Mouse (Mus musculus): Measurements from ENCODE around the gene Olfr982. TPM values are rescaled to one million over a fixed set of nuclear protein-coding genes. Genes with fewer than 3 reads are reported as not detected.

Olfr982 gene
- polyA plus RNA-seq (2012; rRNA removed): not detected in 2 replicates

GRCm38 (mm10) chr9:40073529-40073928 lies at the start of gene Olfr982:
TSS of gene Olfr982 (plus strand) at chr9:40073829.
- TF ChIP-seq POLR2A (IDR thresholded peaks at IDR 0.05; ENCODE audit: borderline replicate concordance, insufficient read depth, low read length) (no peak), CTCF (IDR thresholded peaks at IDR 0.05; ENCODE audit: borderline replicate concordance, insufficient read depth, low read depth, low read length) (no peak)
- Histone ChIP-seq H3K4me1 (ENCODE audit: control insufficient read depth, insufficient read depth, low read length) (no peaks in the 10 kb centered on the region), H3K27me3 (ENCODE audit: control insufficient read depth, insufficient read depth, low read length) (no peaks in the 10 kb centered on the region), H3K27ac (ENCODE audit: insufficient read depth, low read length) (no peak within 1 kb of the TSS), H3K4me3 (replicated peaks; ENCODE audit: insufficient read depth, low read depth, low read length) (no peak within 1 kb of the TSS)
- DNase-seq: no peak
- 89% methylated on average over 2 of the region's 2 CpGs for WGBS

GRCm38 (mm10) chr9:40050138-40050537 lies 23.5 kb upstream of the Olfr982 start:
- TF ChIP-seq CTCF (IDR thresholded peaks at IDR 0.05; ENCODE audit: borderline replicate concordance, insufficient read depth, low read depth, low read length): no peak
- TF ChIP-seq POLR2A (IDR thresholded peaks at IDR 0.05; ENCODE audit: borderline replicate concordance, insufficient read depth, low read length): no peak
- H3K4me3 ChIP-seq (replicated peaks; ENCODE audit: insufficient read depth, low read depth, low read length): no peak overlapping the region
- no peaks in the 10 kb centered on the region for H3K4me1 ChIP-seq (ENCODE audit: control insufficient read depth, insufficient read depth, low read length)
- no peaks in the 10 kb centered on the region for H3K27me3 ChIP-seq (ENCODE audit: control insufficient read depth, insufficient read depth, low read length)
- whole genome bisulfite sequencing: 93% methylated on average over 19 of the region's 19 CpGs
- no peak overlapping the region for H3K27ac ChIP-seq (ENCODE audit: insufficient read depth, low read length)
- DNase-seq: no peak

GRCm38 (mm10) chr9:40093495-40093894 lies 19.9 kb downstream of the Olfr982 start, which contains the start of gene Olfr983:
TSS of gene Olfr983 (minus strand) at chr9:40093595.
- Histone ChIP-seq H3K27ac (ENCODE audit: insufficient read depth, low read length) (no peak within 1 kb of the TSS), H3K4me1 (ENCODE audit: control insufficient read depth, insufficient read depth, low read length) (no peaks in the 10 kb centered on the region), H3K4me3 (replicated peaks; ENCODE audit: insufficient read depth, low read depth, low read length) (no peak within 1 kb of the TSS), H3K27me3 (ENCODE audit: control insufficient read depth, insufficient read depth, low read length) (no peaks in the 10 kb centered on the region)
- TF ChIP-seq POLR2A (IDR thresholded peaks at IDR 0.05; ENCODE audit: borderline replicate concordance, insufficient read depth, low read length) (no peak), CTCF (IDR thresholded peaks at IDR 0.05; ENCODE audit: borderline replicate concordance, insufficient read depth, low read depth, low read length) (no peak)
- 83% methylated on average over 2 of the region's 2 CpGs for WGBS
- DNase-seq: no peak

GRCm38 (mm10) chr9:40094769-40095168 lies 21.1 kb downstream of the Olfr982 start:
- no peaks in the 10 kb centered on the region for H3K4me1 ChIP-seq (ENCODE audit: control insufficient read depth, insufficient read depth, low read length)
- no peak overlapping the region for H3K27ac ChIP-seq (ENCODE audit: insufficient read depth, low read length)
- WGBS: 32% methylated on average over 3 of the region's 3 CpGs
- TF ChIP-seq POLR2A (IDR thresholded peaks at IDR 0.05; ENCODE audit: borderline replicate concordance, insufficient read depth, low read length): no peak
- no peak for TF ChIP-seq CTCF (IDR thresholded peaks at IDR 0.05; ENCODE audit: borderline replicate concordance, insufficient read depth, low read depth, low read length)
- no peak overlapping the region for H3K4me3 ChIP-seq (replicated peaks; ENCODE audit: insufficient read depth, low read depth, low read length)
- DNase-seq: no peak
- H3K27me3 ChIP-seq (ENCODE audit: control insufficient read depth, insufficient read depth, low read length): no peaks in the 10 kb centered on the region

GRCm38 (mm10) chr9:40114106-40114505 lies 40.5 kb downstream of the Olfr982 start, which contains the start of gene Olfr984:
TSS of gene Olfr984 (minus strand) at chr9:40114206.
- TF ChIP-seq POLR2A (IDR thresholded peaks at IDR 0.05; ENCODE audit: borderline replicate concordance, insufficient read depth, low read length) (no peak), CTCF (IDR thresholded peaks at IDR 0.05; ENCODE audit: borderline replicate concordance, insufficient read depth, low read depth, low read length) (no peak)
- Histone ChIP-seq H3K27ac (ENCODE audit: insufficient read depth, low read length) (no peak within 1 kb of the TSS), H3K27me3 (ENCODE audit: control insufficient read depth, insufficient read depth, low read length) (no peaks in the 10 kb centered on the region), H3K4me1 (ENCODE audit: control insufficient read depth, insufficient read depth, low read length) (no peaks in the 10 kb centered on the region), H3K4me3 (replicated peaks; ENCODE audit: insufficient read depth, low read depth, low read length) (no peak within 1 kb of the TSS)
- 60% methylated on average over 2 of the region's 2 CpGs for WGBS
- no peak for DNase-seq

GRCm38 (mm10) chr9:40116645-40117286 lies 43.1 kb downstream of the Olfr982 start:
- no peaks in the 10 kb centered on the region for H3K4me1 ChIP-seq (ENCODE audit: control insufficient read depth, insufficient read depth, low read length)
- TF ChIP-seq CTCF (IDR thresholded peaks at IDR 0.05; ENCODE audit: borderline replicate concordance, insufficient read depth, low read depth, low read length) (no peak), POLR2A (IDR thresholded peaks at IDR 0.05; ENCODE audit: borderline replicate concordance, insufficient read depth, low read length) (no peak)
- no peaks in the 10 kb centered on the region for H3K27me3 ChIP-seq (ENCODE audit: control insufficient read depth, insufficient read depth, low read length)
- H3K4me3 ChIP-seq (replicated peaks; ENCODE audit: insufficient read depth, low read depth, low read length): no peak overlapping the region
- H3K27ac ChIP-seq (ENCODE audit: insufficient read depth, low read length): no peak overlapping the region
- no peak for DNase-seq
- WGBS: 21% methylated on average over 10 of the region's 10 CpGs

GRCm38 (mm10) chr9:40117287-40117659 lies 43.6 kb downstream of the Olfr982 start:
- WGBS: 19% methylated on average over 5 of the region's 5 CpGs
- DNase-seq: no peak
- no peak overlapping the region for H3K27ac ChIP-seq (ENCODE audit: insufficient read depth, low read length)
- no peak overlapping the region for H3K4me3 ChIP-seq (replicated peaks; ENCODE audit: insufficient read depth, low read depth, low read length)
- no peaks in the 10 kb centered on the region for H3K27me3 ChIP-seq (ENCODE audit: control insufficient read depth, insufficient read depth, low read length)
- H3K4me1 ChIP-seq (ENCODE audit: control insufficient read depth, insufficient read depth, low read length): no peaks in the 10 kb centered on the region
- no peak for TF ChIP-seq CTCF (IDR thresholded peaks at IDR 0.05; ENCODE audit: borderline replicate concordance, insufficient read depth, low read depth, low read length)
- TF ChIP-seq POLR2A (IDR thresholded peaks at IDR 0.05; ENCODE audit: borderline replicate concordance, insufficient read depth, low read length): no peak

Other genes with a start within 250 kb of the Olfr982 start
- not detected in 2 replicates for gene Olfr971, start 237.0 kb upstream of the Olfr982 start, polyA plus RNA-seq (2012; rRNA removed)
- gene Olfr972, start 207.4 kb upstream of the Olfr982 start, polyA plus RNA-seq (2012; rRNA removed): not detected in 2 replicates
- not detected in 2 replicates for gene Olfr229, start 166.5 kb upstream of the Olfr982 start, polyA plus RNA-seq (2012; rRNA removed)
- not detected in 2 replicates for gene Olfr974, start 136.3 kb upstream of the Olfr982 start, polyA plus RNA-seq (2012; rRNA removed)
- not detected in 2 replicates for gene Olfr975, start 121.8 kb upstream of the Olfr982 start, polyA plus RNA-seq (2012; rRNA removed)
- gene Olfr976, start 112.7 kb upstream of the Olfr982 start, polyA plus RNA-seq (2012; rRNA removed): not detected in 2 replicates
- not detected in 2 replicates for gene Olfr978, start 81.7 kb upstream of the Olfr982 start, polyA plus RNA-seq (2012; rRNA removed)
- not detected in 2 replicates for gene Olfr979, start 70.4 kb upstream of the Olfr982 start, polyA plus RNA-seq (2012; rRNA removed)
- not detected in 2 replicates for gene Olfr980, start 64.2 kb upstream of the Olfr982 start, polyA plus RNA-seq (2012; rRNA removed)
- gene Olfr981, start 52.4 kb upstream of the Olfr982 start, polyA plus RNA-seq (2012; rRNA removed): not detected in 2 replicates
- gene Olfr983, start 19.8 kb downstream of the Olfr982 start, polyA plus RNA-seq (2012; rRNA removed): not detected in 2 replicates
- not detected in 2 replicates for gene Olfr984, start 40.4 kb downstream of the Olfr982 start, polyA plus RNA-seq (2012; rRNA removed)
- 0.10 TPM in 1 of 2 replicates, not detected in the other for gene Olfr985, start 56.4 kb downstream of the Olfr982 start, polyA plus RNA-seq (2012; rRNA removed)
- gene Tmem225, start 74.3 kb downstream of the Olfr982 start, polyA plus RNA-seq (2012; rRNA removed): not detected in 2 replicates
- gene Olfr986, start 107.1 kb downstream of the Olfr982 start, polyA plus RNA-seq (2012; rRNA removed): not detected in 2 replicates
- gene Zfp202, start 118.5 kb downstream of the Olfr982 start, polyA plus RNA-seq (2012; rRNA removed): 2.8 TPM in 2 replicates
- gene Scn3b, start 195.4 kb downstream of the Olfr982 start, polyA plus RNA-seq (2012; rRNA removed): 9.2 and 10.1 TPM in 2 replicates

Measured in cerebellum, adult 2 months (tissue).